Mouse (Mus musculus): ENCODE results near the gene Heyl. TPM values are rescaled to one million over a fixed set of nuclear protein-coding genes. Genes with fewer than 3 reads are reported as not detected.
"Not testable (repeated sequence)": the region's sequence is repeated elsewhere in the genome, so short reads cannot be mapped to it uniquely, and the experiment has no call there.

Heyl gene
- polyA plus RNA-seq, 1 experiment from 2014 or later, result 34.0 TPM

DNA sequence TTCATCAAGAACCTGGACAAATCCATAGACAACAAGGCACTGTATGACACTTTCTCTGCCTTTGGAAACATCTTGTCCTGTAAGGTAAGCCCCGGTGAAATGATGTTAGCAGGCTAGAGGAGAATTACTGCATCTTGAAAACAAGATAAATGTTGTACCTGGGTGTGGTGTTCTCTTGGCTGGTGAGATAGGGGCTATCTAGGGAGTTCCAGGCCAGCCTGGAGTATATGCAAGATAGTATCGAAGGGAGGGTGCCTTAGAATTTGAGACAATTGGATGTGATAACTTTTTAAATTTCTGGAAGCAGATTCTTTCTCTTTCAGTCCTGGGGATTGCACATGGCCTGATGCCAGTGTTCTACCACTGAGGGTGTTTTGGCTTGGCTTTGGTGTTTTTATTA is 53.4 kb downstream of the Heyl start:
- Histone ChIP-seq H3K4me1 (ENCODE audit: control insufficient read depth, insufficient read depth, low read length) (peaks cover 19% of the 10 kb centered on the region), H3K36me3 (ENCODE audit: control insufficient read depth, insufficient read depth, low read length) (peaks cover 18% of the 10 kb centered on the region), H3K4me3 (ENCODE audit: low read depth, low read length) (no peak overlapping the region), H3K27ac (ENCODE audit: low read depth, low read length) (no peak overlapping the region), H3K9ac (ENCODE audit: low read length) (no peak overlapping the region), H3K27me3 (ENCODE audit: control insufficient read depth, insufficient read depth, low read length) (no peaks in the 10 kb centered on the region), H3K9me3 (ENCODE audit: control insufficient read depth, low read length) (no peaks in the 10 kb centered on the region), H3K4me2 (ENCODE audit: low read depth) (no peak overlapping the region)
- WGBS, result 94% methylated on average over 2 of the region's 2 CpGs
- DNase-seq (ENCODE audit: low spot score) (no peak), ATAC-seq (ENCODE audit: insufficient read depth, low FRiP score, low TSS enrichment) (no peak)

DNA sequence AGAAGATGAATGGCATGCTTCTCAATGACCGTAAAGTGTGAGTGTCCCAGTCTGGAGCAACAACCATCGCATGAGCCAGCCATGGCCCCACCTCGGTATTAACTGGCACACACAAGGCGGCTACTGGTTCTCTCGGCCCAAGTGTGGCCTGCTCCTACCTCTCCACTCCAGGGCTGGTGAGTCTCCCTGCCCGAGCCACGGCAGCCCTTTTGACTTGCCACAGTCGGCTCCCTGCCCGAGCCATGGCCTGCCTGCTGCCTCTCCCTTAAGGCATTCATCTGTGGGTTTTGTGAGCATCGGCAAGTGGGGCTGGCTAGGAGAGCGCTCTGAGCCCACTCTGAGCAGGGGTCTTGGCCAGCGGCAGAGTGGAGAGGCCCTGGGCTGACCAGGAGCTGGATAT is 55.7 kb downstream of the Heyl start:
- Histone ChIP-seq H3K27ac (ENCODE audit: low read depth, low read length) (no peak overlapping the region), H3K36me3 (ENCODE audit: control insufficient read depth, insufficient read depth, low read length) (peaks cover 30% of the 10 kb centered on the region), H3K4me3 (ENCODE audit: low read depth, low read length) (no peak overlapping the region), H3K27me3 (ENCODE audit: control insufficient read depth, insufficient read depth, low read length) (no peaks in the 10 kb centered on the region), H3K9ac (ENCODE audit: low read length) (no peak overlapping the region), H3K4me2 (ENCODE audit: low read depth) (no peak overlapping the region), H3K4me1 (ENCODE audit: control insufficient read depth, insufficient read depth, low read length) (peaks cover 15% of the 10 kb centered on the region), H3K9me3 (ENCODE audit: control insufficient read depth, low read length) (no peaks in the 10 kb centered on the region)
- no peak for DNase-seq (ENCODE audit: low spot score)
- ATAC-seq (ENCODE audit: insufficient read depth, low FRiP score, low TSS enrichment), result no peak
- 85% methylated on average over 12 of the region's 12 CpGs for WGBS

GRCm38 (mm10) chr4:123292390-123292789 is 59.0 kb downstream of the Heyl start:
- Histone ChIP-seq H3K4me1 (ENCODE audit: control insufficient read depth, insufficient read depth, low read length) (no peaks in the 10 kb centered on the region), H3K9ac (ENCODE audit: low read length) (no peak overlapping the region), H3K4me2 (ENCODE audit: low read depth) (no peak overlapping the region), H3K4me3 (ENCODE audit: low read depth, low read length) (no peak overlapping the region), H3K27me3 (ENCODE audit: control insufficient read depth, insufficient read depth, low read length) (no peaks in the 10 kb centered on the region), H3K36me3 (ENCODE audit: control insufficient read depth, insufficient read depth, low read length) (peaks cover 49% of the 10 kb centered on the region), H3K9me3 (ENCODE audit: control insufficient read depth, low read length) (no peaks in the 10 kb centered on the region), H3K27ac (ENCODE audit: low read depth, low read length) (no peak overlapping the region)
- 96% methylated on average over 3 of the region's 3 CpGs for WGBS
- DNase-seq (ENCODE audit: low spot score) (no peak), ATAC-seq (ENCODE audit: insufficient read depth, low FRiP score, low TSS enrichment) (no peak)

DNA sequence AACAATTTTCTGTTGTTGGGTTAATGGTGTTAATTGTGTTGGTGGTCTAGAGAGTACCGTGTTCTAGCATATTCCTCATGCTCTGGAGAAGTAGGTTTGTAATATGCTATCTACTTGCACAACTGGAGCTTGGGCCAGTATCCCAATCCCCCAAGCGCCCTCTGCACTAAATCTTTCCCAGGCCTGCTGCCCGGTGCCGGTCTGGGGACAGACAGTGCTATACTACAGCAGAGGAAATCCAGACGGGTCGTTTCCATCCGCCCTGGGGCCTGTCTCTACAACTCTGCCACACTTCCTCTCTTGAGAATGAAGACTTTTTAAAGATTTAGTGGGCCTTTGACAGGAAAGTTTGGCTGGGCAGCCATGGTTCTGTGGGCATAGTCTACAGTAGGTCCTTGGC is 59.6 kb downstream of the Heyl start:
- H3K4me1 ChIP-seq (ENCODE audit: control insufficient read depth, insufficient read depth, low read length), result no peaks in the 10 kb centered on the region
- H3K4me2 ChIP-seq (ENCODE audit: low read depth), result no peak overlapping the region
- DNase-seq (ENCODE audit: low spot score) (no peak), ATAC-seq (ENCODE audit: insufficient read depth, low FRiP score, low TSS enrichment) (no peak)
- H3K9ac ChIP-seq (ENCODE audit: low read length), result no peak overlapping the region
- no peaks in the 10 kb centered on the region for H3K9me3 ChIP-seq (ENCODE audit: control insufficient read depth, low read length)
- H3K36me3 ChIP-seq (ENCODE audit: control insufficient read depth, insufficient read depth, low read length), result peaks cover 48% of the 10 kb centered on the region
- H3K4me3 ChIP-seq (ENCODE audit: low read depth, low read length), result no peak overlapping the region
- 87% methylated on average over 7 of the region's 7 CpGs for WGBS
- no peak overlapping the region for H3K27ac ChIP-seq (ENCODE audit: low read depth, low read length)
- no peaks in the 10 kb centered on the region for H3K27me3 ChIP-seq (ENCODE audit: control insufficient read depth, insufficient read depth, low read length)

DNA sequence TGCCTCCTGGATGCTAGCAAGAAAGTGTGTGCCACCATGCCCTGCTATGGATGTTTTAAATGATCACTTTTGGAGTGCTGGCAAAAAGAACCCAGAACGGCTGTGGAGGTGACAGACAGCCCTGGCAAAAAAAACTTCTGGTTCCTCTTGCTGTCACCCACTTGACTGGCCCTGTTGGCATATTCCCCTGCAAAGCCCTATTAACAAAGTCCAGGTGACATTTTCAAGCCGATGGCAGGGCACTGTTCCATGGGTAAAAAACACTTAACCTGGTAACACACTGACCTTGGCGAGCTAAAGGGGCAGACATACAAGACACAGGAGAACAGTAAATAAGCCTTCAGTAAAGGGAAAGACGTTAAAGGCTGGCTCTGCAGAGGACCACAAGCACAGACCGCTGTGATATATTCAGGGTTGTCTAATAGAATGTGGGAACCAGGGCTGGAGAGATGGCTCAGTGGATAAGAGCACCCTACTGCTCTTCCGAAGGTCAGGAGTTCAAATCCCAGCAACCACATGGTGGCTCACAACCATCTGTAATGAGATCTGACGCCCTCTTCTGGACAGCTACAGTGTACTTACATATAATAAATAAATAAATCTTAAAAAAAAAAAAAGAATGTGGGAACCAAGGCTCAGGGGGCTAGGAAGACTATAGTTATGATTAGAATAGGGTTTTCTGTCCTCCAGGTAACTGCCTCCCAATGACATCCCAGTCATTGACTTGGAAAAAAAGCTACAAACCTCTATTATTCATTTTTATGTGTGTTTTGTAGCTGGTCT is 60.5 kb downstream of the Heyl start:
- H3K27me3 ChIP-seq (ENCODE audit: control insufficient read depth, insufficient read depth, low read length), result no peaks in the 10 kb centered on the region
- 79% methylated on average over 7 of the region's 7 CpGs for WGBS
- peaks cover 51% of the 10 kb centered on the region for H3K36me3 ChIP-seq (ENCODE audit: control insufficient read depth, insufficient read depth, low read length)
- ATAC-seq (ENCODE audit: insufficient read depth, low FRiP score, low TSS enrichment), result no peak
- H3K9ac ChIP-seq (ENCODE audit: low read length), result no peak overlapping the region
- H3K4me3 ChIP-seq (ENCODE audit: low read depth, low read length), result no peak overlapping the region
- no peaks in the 10 kb centered on the region for H3K9me3 ChIP-seq (ENCODE audit: control insufficient read depth, low read length)
- no peaks in the 10 kb centered on the region for H3K4me1 ChIP-seq (ENCODE audit: control insufficient read depth, insufficient read depth, low read length)
- no peak for DNase-seq (ENCODE audit: low spot score)
- no peak overlapping the region for H3K4me2 ChIP-seq (ENCODE audit: low read depth)
- no peak overlapping the region for H3K27ac ChIP-seq (ENCODE audit: low read depth, low read length)

GRCm38 (mm10) chr4:123295026-123295425 is 61.7 kb downstream of the Heyl start:
- not testable (repeated sequence) for H3K4me3 ChIP-seq (ENCODE audit: low read depth, low read length); H3K27me3 ChIP-seq (ENCODE audit: control insufficient read depth, insufficient read depth, low read length); DNase-seq (ENCODE audit: low spot score); H3K4me1 ChIP-seq (ENCODE audit: control insufficient read depth, insufficient read depth, low read length); H3K9ac ChIP-seq (ENCODE audit: low read length); H3K4me2 ChIP-seq (ENCODE audit: low read depth); ATAC-seq (ENCODE audit: insufficient read depth, low FRiP score, low TSS enrichment); H3K9me3 ChIP-seq (ENCODE audit: control insufficient read depth, low read length); H3K27ac ChIP-seq (ENCODE audit: low read depth, low read length)
- 95% methylated on average over 15 of the region's 15 CpGs for WGBS
- H3K36me3 ChIP-seq (ENCODE audit: control insufficient read depth, insufficient read depth, low read length), result peaks cover 56% of the 10 kb centered on the region

GRCm38 (mm10) chr4:123295516-123296147 is 62.3 kb downstream of the Heyl start:
- H3K4me3 ChIP-seq (ENCODE audit: low read depth, low read length), result no peak overlapping the region
- 85% methylated on average over 21 of the region's 21 CpGs for WGBS
- no peak overlapping the region for H3K27ac ChIP-seq (ENCODE audit: low read depth, low read length)
- no peaks in the 10 kb centered on the region for H3K27me3 ChIP-seq (ENCODE audit: control insufficient read depth, insufficient read depth, low read length)
- DNase-seq (ENCODE audit: low spot score) (no peak), ATAC-seq (ENCODE audit: insufficient read depth, low FRiP score, low TSS enrichment) (no peak)
- H3K36me3 ChIP-seq (ENCODE audit: control insufficient read depth, insufficient read depth, low read length), result peaks cover 56% of the 10 kb centered on the region
- H3K4me1 ChIP-seq (ENCODE audit: control insufficient read depth, insufficient read depth, low read length), result no peaks in the 10 kb centered on the region
- no peaks in the 10 kb centered on the region for H3K9me3 ChIP-seq (ENCODE audit: control insufficient read depth, low read length)
- H3K4me2 ChIP-seq (ENCODE audit: low read depth), result no peak overlapping the region
- H3K9ac ChIP-seq (ENCODE audit: low read length), result no peak overlapping the region

- no peaks in the 10 kb centered on the region for H3K9me3 ChIP-seq (ENCODE audit: control insufficient read depth, low read length)
- no peaks in the 10 kb centered on the region for H3K27me3 ChIP-seq (ENCODE audit: control insufficient read depth, insufficient read depth, low read length)
- H3K4me3 ChIP-seq (ENCODE audit: low read depth, low read length), result no peak overlapping the region
- H3K36me3 ChIP-seq (ENCODE audit: control insufficient read depth, insufficient read depth, low read length), result peaks cover 53% of the 10 kb centered on the region
- no peak for ATAC-seq (ENCODE audit: insufficient read depth, low FRiP score, low TSS enrichment)
- no peak overlapping the region for H3K27ac ChIP-seq (ENCODE audit: low read depth, low read length)
- WGBS, result 86% methylated on average over 5 of the region's 5 CpGs
- no peak overlapping the region for H3K4me2 ChIP-seq (ENCODE audit: low read depth)
- DNase-seq (ENCODE audit: low spot score), result no peak
- H3K9ac ChIP-seq (ENCODE audit: low read length), result no peak overlapping the region
- no peaks in the 10 kb centered on the region for H3K4me1 ChIP-seq (ENCODE audit: control insufficient read depth, insufficient read depth, low read length)
Observed at GRCm38 (mm10) chr4:123296148-123296534, 62.8 kb downstream of the Heyl start.

Data from neural tube, embryonic 11.5 days (tissue).